Mouse (Mus musculus): ENCODE measurements at regions not wholly inside any gene's neighbourhood (a gene's known extent, or its start where the extent isn't known, plus 50 kb on each side); places are given as distances from the start of the nearest gene placed in this dataset.

- no peak for TF ChIP-seq CTCF (IDR thresholded peaks at IDR 0.05)
- no peak for TF ChIP-seq POLR2A (IDR thresholded peaks at IDR 0.05; ENCODE audit: insufficient read depth, low read depth, low read length)
- no peak for TF ChIP-seq EP300 (IDR thresholded peaks at IDR 0.05; ENCODE audit: insufficient read depth, low read depth, low read length)
These were observed 71.8 kb upstream of the Cop1 start for GRCm38 (mm10) chr1:159160035-159160960.

Measured in heart, adult 2 months (tissue).